Mouse (Mus musculus) hindbrain, postnatal 0 days (tissue): Measurements from ENCODE around the gene Tmem186. TPM values are rescaled to one million over a fixed set of nuclear protein-coding genes. Genes with fewer than 3 reads are reported as not detected.

Source experiments
- ATAC-seq: fragments of 200-750 bp; cut with Nextera tagmentation; 2 replicates; pipeline ENCODE4 v1.8.0; 2017; ENCODE audit warnings: mild to moderate bottlenecking, moderate TSS enrichment, moderate library complexity
- DNase-seq: peaks from one replicate; pipeline ENCODE4 v3.0.0-alpha.2; 2015; ENCODE audit warnings: low spot score
- H3K27ac ChIP-seq: fragments of 300-500 bp; sonication (generic); 2 replicates; pipeline ENCODE4 v1.5.1; 2014; ENCODE audit warnings: mild to moderate bottlenecking
- H3K27me3 ChIP-seq: fragments of 300-500 bp; sonication (generic); 2 replicates; pipeline ENCODE4 v1.6.1; 2014; ENCODE audit warnings: low read length, mixed read lengths; ENCODE audit not compliant: insufficient read depth
- H3K36me3 ChIP-seq: fragments of 300-500 bp; sonication (generic); 2 replicates; pipeline ENCODE4 v1.6.1; 2014; ENCODE audit warnings: low read length, mixed read lengths; ENCODE audit not compliant: insufficient read depth
- H3K4me1 ChIP-seq: fragments of 300-500 bp; sonication (generic); 2 replicates; pipeline ENCODE4 v1.6.1; 2014; ENCODE audit warnings: antibody characterized with exemption, low read length, mixed read lengths; ENCODE audit not compliant: insufficient read depth
- H3K4me2 ChIP-seq: fragments of 300-500 bp; sonication (generic); 2 replicates; pipeline ENCODE4 v1.6.1; 2014; ENCODE audit warnings: low read depth, mild to moderate bottlenecking, low read length, moderate library complexity, mixed read lengths
- H3K4me3 ChIP-seq: fragments of 300-500 bp; sonication (generic); 2 replicates; pipeline ENCODE4 v1.5.1; 2014; ENCODE audit warnings: low read length
- H3K9ac ChIP-seq: fragments of 300-500 bp; sonication (generic); replicated peaks from 2 replicates; pipeline ENCODE4 v1.6.1; 2014; ENCODE audit warnings: mild to moderate bottlenecking, low read length, moderate library complexity, mixed read lengths
- H3K9me3 ChIP-seq: fragments of 300-500 bp; sonication (generic); 2 replicates; pipeline ENCODE4 v1.6.1; 2016; ENCODE audit warnings: low read length, mixed read lengths
- CTCF ChIP-seq: IDR thresholded peaks from 2 replicates; pipeline ENCODE4 v1.5.1; 2016; ENCODE audit warnings: antibody characterized with exemption, control low read depth, low read depth
- WGBS: fragments of 180-500 bp; shearing (Covaris S2); extraction: QIAGEN DNeasy Blood & Tissue Kit; methylation state at CpG from one replicate; pipeline ENCODE4 v1.1.7; 2014; 5-methylcytosine and 5-hydroxymethylcytosine counted together
- polyA plus RNA-seq: library from polyadenylated mRNA; unstranded; fragments of >200 nt; fragmentation: Nextera tagmentation; extraction: Ambion mirVana; gene quantifications from 2 replicates; pipeline ENCODE4 v1.2.1, GENCODE M21; 2015
- total RNA-seq: library from RNA; depleted of rRNA; stranded (reverse); fragments of >200 nt; gene quantifications from 2 replicates; pipeline ENCODE4 v1.2.3, GENCODE M21; 2014

Gene Tmem186
- total and polyA plus RNA-seq, 2 experiments from 2014 or later, result 15.7 to 19.1 TPM

- no peaks in the 10 kb centered on the region for H3K9me3 ChIP-seq
- H3K27me3 ChIP-seq, result no peaks in the 10 kb centered on the region
- no peak overlapping the region for H3K27ac ChIP-seq
- 73% methylated on average over 4 of the region's 4 CpGs for WGBS
- H3K4me3 ChIP-seq, result no peak overlapping the region
- H3K4me1 ChIP-seq, result no peaks in the 10 kb centered on the region
- DNase-seq (no peak), ATAC-seq (no peak)
- H3K9ac ChIP-seq, result no peak overlapping the region
- TF ChIP-seq CTCF, result no peak
- peaks cover under 1% of the 10 kb centered on the region; the same call in 1 of the 2 replicates for H3K36me3 ChIP-seq
- H3K4me2 ChIP-seq, result no peak overlapping the region
Observed at GRCm38 (mm10) chr16:8678676-8679075, 41.2 kb upstream of the Tmem186 start.

GRCm38 (mm10) chr16:8678035-8678434 is 40.5 kb upstream of the Tmem186 start:
- Histone ChIP-seq H3K9ac (no peak overlapping the region), H3K27me3 (no peaks in the 10 kb centered on the region), H3K36me3 (no peaks in the 10 kb centered on the region; the same call in 1 of the 2 replicates), H3K9me3 (no peaks in the 10 kb centered on the region), H3K4me1 (no peaks in the 10 kb centered on the region), H3K4me2 (no peak overlapping the region), H3K27ac (no peak overlapping the region), H3K4me3 (no peak overlapping the region)
- WGBS, result 40% methylated on average over 5 of the region's 5 CpGs
- DNase-seq (no peak), ATAC-seq (no peak)
- no peak for TF ChIP-seq CTCF

GRCm38 (mm10) chr16:8676800-8677199 is 39.3 kb upstream of the Tmem186 start:
- DNase-seq (peak; percentile 72), ATAC-seq (peak; percentile 10; the same call in 1 of the 2 replicates)
- peak; percentile 93 for TF ChIP-seq CTCF
- Histone ChIP-seq H3K9ac (no peak overlapping the region), H3K4me2 (no peak overlapping the region), H3K27me3 (no peaks in the 10 kb centered on the region), H3K36me3 (no peaks in the 10 kb centered on the region; the same call in 1 of the 2 replicates), H3K4me1 (no peaks in the 10 kb centered on the region), H3K27ac (no peak overlapping the region), H3K9me3 (no peaks in the 10 kb centered on the region), H3K4me3 (no peak overlapping the region)
- WGBS, result 49% methylated on average over 4 of the region's 4 CpGs

DNA sequence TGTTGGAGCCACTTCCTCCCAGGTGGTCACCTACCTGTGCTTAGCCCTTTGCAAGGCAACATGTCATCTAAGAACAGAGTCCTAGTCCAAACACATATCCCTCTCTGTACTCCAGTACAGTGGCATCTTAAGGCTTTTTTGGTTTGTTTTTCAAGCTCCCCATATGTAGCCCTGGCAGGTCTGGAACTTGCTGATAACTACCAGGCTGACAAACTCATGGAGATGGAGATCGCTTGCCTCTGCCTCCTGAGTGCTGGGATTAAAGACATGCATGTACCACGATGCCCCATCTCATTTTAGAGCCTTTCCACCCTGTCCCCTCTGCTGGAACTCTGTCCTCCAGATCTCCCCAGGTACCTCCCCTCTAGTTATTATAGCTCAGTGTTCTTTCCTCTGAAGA is 38.7 kb upstream of the Tmem186 start:
- H3K4me1 ChIP-seq, result no peaks in the 10 kb centered on the region; the same call in 1 of the 2 replicates
- H3K27me3 ChIP-seq, result no peaks in the 10 kb centered on the region
- H3K4me3 ChIP-seq, result no peak overlapping the region
- ATAC-seq, result no peak
- H3K9ac ChIP-seq, result no peak overlapping the region
- no peak overlapping the region for H3K4me2 ChIP-seq
- no peak overlapping the region for H3K27ac ChIP-seq
- no peaks in the 10 kb centered on the region for H3K9me3 ChIP-seq
- no peak for TF ChIP-seq CTCF
- 90% methylated on average over 2 of the region's 2 CpGs for WGBS
- no peaks in the 10 kb centered on the region; the same call in 1 of the 2 replicates for H3K36me3 ChIP-seq
- no peak for DNase-seq

DNA sequence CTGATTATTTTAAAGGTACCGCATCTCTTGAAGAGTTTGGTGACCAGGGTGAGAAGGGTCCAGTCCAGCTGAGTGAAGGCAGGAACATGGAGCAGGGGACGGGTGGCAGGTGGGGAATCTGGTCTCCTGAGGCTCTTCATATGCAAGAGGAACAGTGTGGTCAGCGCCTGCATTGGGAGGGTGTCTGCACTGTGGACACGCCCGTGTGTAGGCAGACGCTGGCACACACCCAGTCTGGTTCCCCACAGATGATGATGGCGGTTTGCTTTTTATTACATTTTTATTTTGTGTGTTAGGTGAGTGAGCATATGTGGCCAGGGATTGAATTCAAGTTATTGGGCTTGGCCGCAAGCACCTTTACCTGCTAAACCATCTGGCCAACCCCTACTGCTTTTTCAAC is 38.0 kb upstream of the Tmem186 start:
- no peak for ATAC-seq
- DNase-seq, result no peak
- Histone ChIP-seq H3K4me3 (no peak overlapping the region), H3K4me2 (no peak overlapping the region), H3K4me1 (peaks cover 4% of the 10 kb centered on the region; the same call in 1 of the 2 replicates), H3K9ac (no peak overlapping the region), H3K9me3 (no peaks in the 10 kb centered on the region), H3K27ac (no peak overlapping the region), H3K27me3 (no peaks in the 10 kb centered on the region), H3K36me3 (no peaks in the 10 kb centered on the region)
- 87% methylated on average over 8 of the region's 8 CpGs for WGBS
- no peak for TF ChIP-seq CTCF

- 0 out of 2 replicates have a peak, but pooled peaks have one; percentile 14 for ATAC-seq
- peak; percentile 82 for DNase-seq
- under 1% methylated on average over 8 of the region's 8 CpGs for WGBS
- Histone ChIP-seq H3K4me3 (no peak overlapping the region), H3K9me3 (no peaks in the 10 kb centered on the region), H3K27me3 (no peaks in the 10 kb centered on the region), H3K36me3 (no peaks in the 10 kb centered on the region), H3K9ac (no peak overlapping the region), H3K4me1 (peaks cover 12% of the 10 kb centered on the region; the same call in 1 of the 2 replicates), H3K27ac (no peak overlapping the region), H3K4me2 (no peak overlapping the region)
- peak; percentile 90 for TF ChIP-seq CTCF
Observed at GRCm38 (mm10) chr16:8674165-8674564, 36.7 kb upstream of the Tmem186 start.

DNA sequence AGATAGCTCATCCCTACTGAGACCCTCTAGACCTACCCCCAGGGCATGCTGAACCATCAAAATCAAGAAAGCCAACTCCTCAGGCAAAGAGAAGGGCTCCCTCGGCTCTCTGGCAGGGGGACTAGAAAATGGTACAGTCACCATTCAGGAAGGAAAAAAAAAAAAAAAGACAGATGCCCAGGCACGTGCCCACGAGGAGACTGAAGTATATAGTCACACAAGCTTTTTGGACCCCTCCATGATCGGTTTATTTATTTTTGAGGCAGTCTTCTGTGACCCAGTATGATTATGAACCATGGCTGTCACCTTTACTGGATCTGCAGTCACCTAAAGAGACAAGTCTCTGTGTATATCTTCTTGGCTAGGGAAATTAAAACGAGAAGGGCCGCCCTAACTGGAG is 35.8 kb upstream of the Tmem186 start:
- H3K27ac ChIP-seq, result no peak overlapping the region
- no peak overlapping the region for H3K9ac ChIP-seq
- ATAC-seq, result no peak
- DNase-seq, result no peak
- H3K4me2 ChIP-seq, result no peak overlapping the region
- H3K9me3 ChIP-seq, result no peaks in the 10 kb centered on the region
- peaks cover 18% of the 10 kb centered on the region; the same call in 1 of the 2 replicates for H3K4me1 ChIP-seq
- no peaks in the 10 kb centered on the region for H3K27me3 ChIP-seq
- H3K4me3 ChIP-seq, result no peak overlapping the region
- H3K36me3 ChIP-seq, result no peaks in the 10 kb centered on the region
- no peak for TF ChIP-seq CTCF
- WGBS, result 68% methylated on average over 6 of the region's 6 CpGs
